Mouse (Mus musculus) cerebellum, adult 18-20 months (tissue): ENCODE data around the gene Mms22l.
"Not testable (repeated sequence)": the region's sequence is repeated elsewhere in the genome, so short reads cannot be mapped to it uniquely, and the experiment has no call there.

ENCODE experiments used
- DNase-seq, 2 experiments: peaks; one replicate each; pipeline ENCODE4 v3.0.0; 2021

Mms22l gene

DNA sequence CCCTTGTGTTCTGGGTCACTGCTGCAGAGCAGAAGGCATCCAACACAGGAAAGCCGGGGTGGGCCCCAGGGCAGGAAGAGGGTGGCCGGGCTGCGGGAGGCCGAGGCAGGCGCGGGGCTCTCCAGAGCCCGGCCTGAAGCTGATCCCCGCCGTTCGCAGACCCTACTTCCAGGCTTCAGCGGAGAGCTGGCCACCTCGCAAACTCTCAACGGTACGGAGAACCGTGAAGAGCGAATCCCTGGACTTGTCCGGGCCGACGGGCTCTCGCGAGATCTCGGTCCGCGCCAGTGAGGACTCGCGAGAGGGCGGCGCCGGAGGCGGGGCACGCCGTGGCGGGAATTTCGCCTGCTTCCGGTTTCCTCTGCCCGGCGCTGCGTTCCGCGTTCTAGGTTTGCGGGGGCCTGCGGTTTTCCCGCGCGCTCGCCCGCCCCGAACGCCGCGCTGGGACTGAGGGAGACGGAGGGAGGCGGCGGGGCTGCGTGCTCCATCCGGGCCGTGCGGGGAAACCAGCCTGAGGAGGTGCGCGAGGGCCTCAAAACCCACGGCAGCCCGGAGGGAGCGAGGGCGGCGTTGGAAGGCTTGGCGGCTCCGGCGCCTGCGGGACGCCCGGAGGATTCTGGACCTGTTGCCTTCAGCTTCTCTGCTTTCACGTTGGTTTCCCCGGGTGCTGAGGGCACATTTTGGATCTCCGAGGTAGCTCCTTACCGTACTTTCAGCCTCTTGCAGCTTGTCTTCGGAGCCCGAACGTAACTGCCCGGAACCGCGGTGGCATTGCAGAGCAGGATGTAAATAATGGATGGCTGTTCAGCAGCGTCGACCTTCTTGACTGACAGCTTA is at the start of gene Mms22l:
Gene Mms22l (plus strand): TSS at position 336 of the 837 bp plus-strand sequence.
- peak; percentile 91 for DNase-seq

DNA sequence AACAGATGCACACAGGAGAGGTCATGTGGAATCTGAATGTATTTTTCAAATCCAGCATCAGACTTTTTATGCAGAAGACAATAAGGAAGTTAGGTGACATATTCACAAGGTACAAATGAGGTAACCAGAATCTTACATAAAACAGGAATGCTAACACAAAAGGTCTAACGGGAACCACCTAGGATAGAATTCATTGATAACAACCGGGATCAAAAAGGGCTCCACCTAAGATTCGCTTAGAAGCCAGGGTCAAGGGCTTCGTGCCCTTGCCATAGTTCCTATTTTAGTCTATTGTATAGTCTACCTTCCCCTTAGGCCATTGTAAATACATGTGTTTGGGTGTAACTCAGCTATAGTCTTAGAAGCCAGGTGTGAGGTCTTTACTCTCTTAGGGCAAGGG is 12.2 kb upstream of the Mms22l start:
- DNase-seq = not testable (repeated sequence)

DNA sequence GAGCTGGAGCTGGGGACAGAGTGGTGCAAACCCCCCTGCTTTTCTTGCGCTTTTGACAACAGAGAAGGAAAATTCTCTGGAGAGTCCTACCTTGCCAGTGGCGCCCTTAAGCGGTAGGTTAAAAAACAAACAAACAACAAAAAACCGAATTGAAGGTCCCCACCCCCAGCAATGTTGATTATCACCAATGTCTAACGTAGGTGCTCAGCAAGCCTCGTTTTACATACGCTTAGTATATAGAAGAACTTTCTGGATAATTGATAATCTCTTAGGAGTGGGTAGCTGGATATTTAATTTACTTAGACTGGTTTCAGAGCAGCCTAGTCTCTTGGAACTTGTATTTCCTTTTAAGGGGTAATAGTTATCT is 685 bp downstream of the Mms22l start:
- DNase-seq = no peak

DNA sequence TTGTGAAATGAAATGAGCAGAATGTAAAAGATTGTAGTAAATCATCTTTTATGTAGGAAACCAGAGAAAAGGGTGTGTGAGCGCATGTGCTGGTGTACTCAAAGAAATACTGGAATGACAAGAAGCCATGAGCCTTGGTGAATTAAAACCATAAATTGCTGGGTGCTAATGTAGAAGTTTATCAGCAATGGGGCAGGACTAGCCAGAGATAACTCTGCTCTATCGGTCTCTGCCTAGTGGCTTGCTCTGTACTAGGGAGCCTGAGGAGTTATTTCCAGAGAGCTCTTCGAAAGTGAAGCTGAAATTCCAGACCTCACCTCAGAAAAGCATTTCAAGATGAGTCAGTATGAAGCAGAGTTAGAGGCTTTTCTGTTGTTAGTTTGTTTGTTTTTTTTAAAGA is 12.9 kb downstream of the Mms22l start:
- DNase-seq = no peak

DNA sequence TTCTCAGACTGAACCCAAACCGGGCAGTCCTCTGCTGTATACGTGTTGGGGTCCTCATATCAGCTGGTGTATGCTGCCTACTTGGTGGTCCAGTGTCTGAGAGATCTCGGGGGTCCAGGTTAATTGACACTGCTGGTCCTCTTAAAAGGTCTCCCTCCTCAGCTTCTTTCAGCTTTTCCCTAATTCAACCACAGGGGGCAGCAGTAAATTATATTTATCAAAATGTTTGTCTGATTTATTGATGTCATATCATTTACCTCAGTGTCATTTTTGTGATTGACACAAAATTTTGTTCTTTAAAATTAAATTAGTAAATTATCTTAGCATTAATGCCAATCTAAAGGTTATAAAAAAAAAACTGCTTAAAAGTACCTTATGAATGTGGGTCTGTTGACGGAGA is 40.7 kb downstream of the Mms22l start:
- DNase-seq = no peak

DNA sequence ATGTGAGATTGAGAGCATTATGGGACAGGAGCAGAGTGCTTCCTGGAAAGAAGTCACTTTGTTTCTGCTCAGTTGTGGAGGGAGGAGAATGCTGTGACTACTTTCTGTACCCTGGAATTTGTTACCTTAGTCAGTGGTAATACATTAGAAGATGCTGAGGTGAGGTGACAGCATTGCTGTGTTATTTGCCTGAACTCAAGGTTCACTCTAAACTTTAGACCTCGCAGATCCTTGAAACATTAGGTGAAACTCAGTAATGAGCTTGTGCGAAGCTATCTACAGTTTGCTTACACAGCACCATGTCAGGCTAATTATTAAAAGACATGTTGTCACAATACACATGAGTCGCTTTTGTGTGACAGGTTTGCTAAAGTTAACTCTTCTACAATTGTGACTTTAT is 47.2 kb downstream of the Mms22l start:
- no peak for DNase-seq

DNA sequence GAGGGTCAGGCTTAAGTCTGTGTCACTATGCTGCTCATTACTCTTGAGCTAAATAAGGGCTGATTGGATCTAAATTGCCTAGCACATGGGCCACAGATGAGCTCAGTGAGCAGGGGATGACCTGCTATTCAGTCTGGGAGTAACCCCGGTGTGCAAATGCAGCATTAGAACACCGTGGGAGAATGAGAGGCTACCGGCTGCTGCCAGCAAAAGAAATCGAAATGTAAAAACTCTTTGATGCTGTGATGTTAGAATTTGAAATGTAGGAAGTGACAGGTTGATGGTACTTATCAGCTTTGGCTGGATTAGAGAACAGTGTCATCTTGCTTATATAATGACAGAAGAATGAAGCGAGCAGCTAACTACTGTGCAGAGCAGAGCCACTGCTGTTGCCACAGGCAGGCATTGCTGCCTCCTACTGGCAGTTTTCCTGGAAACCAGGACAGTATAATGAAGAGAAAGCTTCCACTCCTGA is 48.5 kb downstream of the Mms22l start:
- DNase-seq = peak; percentile 59 to 71

DNA sequence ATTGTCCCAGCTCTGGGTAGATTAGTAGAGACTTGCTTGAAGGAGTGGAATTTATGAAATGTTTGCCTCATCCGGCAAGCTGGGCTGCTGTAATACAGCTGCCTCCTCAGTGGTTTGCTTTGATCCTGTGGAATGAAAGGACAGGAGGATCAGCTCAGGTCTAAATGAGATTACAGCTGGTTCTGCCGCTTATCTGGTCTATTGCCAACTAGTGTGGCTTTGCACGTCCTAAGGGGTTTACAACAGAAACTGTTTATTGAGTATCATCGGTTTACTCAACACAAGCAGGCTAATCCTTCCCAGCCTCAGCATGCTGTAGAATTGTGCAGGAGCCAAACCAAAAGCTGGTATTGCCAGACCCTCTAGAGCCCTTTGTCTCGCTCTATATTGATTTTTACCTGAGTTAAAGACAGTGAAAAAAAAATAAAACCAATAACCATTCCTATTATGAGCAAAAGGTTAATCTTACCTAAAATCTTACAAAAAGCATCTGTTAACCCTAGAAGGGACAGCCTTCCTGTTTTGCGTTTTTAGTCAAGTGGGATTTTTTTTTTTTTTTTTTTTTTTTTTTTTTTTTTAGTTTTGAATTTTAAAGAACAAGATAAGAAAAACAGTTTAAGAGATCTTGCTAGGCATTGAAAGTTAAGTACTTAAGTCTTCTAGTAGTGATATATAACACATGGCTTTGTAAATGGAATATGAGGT is 60.0 kb downstream of the Mms22l start:
- DNase-seq = no peak

DNA sequence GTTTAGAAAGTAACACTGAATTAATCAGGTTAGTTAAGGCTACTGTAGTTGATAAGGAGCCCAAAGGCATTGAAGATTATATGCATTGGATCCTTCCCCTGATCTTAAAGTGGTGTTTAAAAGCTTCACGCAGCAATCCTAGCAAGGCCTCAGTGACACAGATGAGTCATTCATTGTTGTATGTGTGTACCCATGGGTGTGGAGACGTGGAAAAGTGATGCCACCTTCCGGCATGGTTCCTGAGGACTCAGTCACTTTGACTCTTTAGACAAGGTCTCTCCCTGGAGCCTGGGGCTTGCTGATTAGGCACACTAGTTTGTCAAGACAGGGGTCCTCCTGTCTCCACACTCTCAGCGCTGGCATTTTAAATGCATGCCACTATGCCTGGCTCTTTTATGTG is 60.9 kb downstream of the Mms22l start:
- no peak for DNase-seq

DNA sequence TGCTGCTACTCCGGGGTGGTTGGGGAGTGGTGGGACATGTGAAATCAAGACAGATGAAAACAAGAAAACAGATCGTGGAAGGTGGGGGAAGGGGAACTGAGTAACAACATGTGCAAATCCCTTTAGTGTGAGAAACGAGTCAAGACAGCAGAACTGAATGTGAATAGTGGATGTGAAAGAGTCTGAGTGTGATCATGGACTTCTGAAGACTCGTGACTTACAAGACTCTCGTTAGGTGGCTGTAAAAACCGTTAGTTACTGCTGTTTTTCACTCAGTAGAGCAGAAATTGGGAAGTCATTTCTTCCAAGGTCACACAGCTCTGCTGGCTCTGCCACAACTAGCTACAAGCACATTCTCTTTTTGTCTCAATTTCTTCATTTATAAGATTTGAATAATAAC is 71.8 kb downstream of the Mms22l start:
- DNase-seq = no peak

DNA sequence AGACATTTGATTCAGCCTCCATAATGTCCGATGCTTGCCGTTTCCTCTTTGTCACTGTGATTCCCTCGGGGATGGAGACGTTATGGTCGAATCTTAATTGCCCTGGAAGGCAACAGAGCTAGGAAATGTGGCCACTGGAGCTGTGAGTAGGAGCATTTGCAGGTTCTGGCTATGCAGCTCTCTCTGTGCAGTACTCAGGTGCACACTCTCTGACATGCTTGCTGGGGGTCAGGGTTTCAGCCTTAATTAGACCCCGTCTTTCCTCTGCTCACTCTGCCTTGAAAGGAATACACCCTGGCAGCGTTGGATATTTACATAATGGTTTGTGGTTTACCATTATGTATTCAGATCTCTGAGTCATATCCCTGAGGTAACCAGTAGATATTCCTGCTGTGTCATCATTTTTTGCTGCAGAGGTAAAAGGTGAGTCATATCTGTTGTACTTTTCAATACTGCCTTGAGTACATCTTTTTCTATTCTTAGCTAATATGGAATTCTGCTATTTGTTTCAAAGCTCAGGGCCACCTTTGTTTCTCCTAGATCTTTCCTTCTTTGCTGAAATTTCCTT is 72.8 kb downstream of the Mms22l start:
- DNase-seq = no peak

DNA sequence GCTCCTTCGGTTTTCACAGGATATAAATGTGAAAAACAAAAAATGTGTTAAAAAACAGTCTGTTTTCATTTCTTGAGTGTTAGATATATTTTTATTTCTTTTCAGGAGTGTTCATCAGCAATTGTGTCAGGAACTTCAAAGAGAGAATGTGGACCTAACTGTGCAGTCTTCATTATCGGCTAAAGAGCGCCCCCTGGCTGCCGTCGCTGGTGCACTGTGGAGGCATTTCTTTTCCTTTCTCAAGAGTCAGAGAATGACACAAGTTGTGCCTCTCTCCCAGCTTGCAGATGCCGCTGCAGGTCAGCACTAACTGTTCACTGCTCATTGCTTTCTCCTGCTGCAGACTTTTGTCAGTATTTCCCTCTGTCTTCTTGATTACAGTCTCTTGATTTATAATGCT is 78.0 kb downstream of the Mms22l start:
- peak; percentile 66 to 80 for DNase-seq

DNA sequence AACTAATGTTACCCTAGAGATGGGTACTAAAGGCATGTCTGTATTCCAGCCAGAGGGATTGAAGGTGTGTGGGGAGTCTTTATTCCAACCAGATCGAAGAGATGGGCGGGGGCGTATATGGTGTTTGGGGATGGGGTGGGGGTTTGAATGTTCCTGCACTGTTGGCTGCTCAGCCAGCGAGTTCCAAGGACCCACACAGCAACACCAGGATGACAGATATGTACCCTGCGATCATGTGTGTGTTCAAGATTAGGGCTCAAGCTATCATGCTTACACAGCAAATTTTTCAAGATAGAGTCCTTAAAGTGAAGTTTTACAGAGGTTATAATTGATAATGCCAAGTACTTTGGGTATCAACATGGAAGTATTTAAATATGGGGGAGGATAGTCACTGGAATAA is 81.3 kb downstream of the Mms22l start:
- no peak for DNase-seq

DNA sequence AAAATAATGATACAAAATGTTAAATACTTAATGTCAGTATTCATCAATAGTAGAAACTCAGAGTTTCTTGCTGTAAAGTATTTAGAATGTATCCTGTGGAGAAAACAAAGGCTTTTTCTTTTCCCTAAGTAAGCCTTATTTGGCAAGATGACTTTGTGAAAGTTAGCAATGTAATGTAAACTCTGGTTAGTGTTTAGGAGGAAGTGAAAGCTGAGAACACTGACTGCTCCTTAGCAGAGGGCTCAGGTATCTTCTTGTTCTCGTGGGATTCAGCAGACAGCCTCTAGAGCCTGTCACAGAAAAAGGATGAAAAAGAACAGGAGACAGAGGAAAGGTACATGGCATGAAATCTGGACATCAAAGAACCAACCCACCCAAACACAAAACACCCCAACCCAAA is 86.0 kb downstream of the Mms22l start:
- no peak for DNase-seq

DNA sequence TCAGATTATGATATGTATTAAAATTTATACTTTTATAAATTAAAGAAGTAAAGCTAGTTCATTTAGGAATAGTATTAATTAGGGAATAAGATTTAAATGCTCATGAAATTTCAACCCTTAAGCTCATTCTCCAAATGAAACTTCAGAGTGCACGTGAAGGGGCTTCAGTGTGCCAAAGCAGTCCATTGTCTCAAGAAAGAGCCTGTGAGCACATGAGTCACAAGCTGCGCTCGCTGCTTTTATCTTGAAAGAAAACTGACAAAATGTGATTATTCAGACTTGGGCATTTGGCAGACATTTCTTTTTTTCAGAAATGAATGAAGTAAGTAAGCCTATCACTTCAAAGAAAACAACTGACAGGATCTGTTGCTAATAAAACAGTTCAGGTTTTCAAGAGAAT is 87.7 kb downstream of the Mms22l start:
- no peak for DNase-seq

DNA sequence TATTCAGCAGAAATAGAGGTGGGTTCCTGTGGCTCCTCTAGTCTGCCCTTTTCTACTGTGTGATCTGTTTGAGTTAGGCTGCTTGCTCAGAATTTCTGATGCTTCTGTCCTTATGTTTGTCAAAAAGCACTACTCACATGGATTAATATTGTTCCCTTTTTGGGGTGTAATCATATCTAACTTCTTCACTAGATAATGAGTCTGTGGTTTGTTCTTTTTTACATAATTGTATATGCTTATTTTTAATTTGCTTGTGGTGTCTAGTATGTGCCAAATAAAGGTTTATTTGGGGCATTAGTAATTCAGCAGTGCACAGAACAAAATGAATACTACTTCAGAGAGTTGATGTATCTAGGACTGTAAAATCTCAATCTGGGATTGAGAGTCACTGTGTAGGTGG is 98.6 kb downstream of the Mms22l start:
- DNase-seq = no peak

DNA sequence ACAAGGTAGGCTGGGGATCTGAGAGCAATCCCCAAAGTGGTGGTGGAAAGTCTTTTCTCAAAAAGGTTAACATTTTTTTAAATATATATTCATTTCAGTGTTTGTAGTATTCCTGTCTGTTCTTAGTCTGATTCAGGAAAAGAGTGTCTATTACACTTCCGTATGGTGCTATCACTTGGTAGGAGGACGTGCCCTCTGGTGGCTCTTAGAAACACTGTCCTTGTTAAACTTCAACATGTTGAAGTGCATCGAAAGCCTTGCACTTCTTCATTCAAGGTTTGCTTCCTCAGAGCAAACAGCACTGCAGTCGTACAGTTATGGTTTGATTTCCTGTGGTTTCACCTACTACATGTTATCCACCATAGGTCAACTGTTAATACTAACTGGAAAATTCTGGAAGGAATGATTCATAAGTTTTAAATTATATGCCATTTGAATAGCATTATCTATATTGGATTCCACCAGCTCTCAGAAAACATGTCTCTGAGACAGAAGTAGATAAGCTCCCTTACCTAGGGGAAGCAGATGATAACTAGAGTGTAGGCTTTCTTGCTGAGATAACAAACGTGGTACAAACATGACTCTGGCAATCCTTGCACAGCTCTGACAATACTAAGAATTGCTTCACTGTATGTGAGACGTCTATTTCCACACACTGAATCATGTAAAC is 100.8 kb downstream of the Mms22l start:
- no peak for DNase-seq

DNA sequence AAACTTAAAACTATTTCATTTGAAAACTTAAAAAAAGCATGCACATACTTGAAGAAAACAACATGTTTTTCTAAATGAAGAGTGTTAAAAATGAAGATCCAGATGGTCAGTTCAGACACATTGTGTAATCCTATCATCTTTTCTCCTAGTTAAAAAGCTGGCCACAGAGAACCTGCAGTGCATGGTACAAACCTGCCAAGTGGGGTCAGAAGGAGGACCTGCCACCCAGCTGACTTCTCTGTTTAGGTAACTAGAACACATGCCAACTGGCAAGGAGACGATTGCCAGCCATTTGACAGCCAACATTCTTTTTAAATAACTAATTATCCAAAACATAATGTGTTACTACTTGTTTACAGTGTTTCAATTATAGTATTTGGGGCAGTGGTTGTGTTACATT is 102.4 kb downstream of the Mms22l start:
- DNase-seq = no peak

DNA sequence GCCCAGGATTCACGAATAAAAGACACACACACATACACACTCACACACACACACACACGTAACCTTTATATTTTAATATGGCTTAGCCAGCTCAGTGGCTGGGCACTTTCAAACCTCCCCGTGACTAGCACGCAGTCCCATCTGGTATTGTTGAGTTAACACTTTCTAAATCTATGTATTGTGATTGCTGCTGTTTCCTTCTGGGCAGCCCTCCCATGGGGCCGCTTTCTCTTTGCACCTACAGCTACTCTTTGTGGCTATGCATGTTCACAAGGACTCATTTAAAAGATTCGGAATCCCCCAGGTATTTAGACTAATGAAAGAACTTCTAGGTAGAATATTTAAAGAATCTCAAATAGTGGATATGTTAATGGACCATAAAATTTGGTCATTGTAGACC is 105.5 kb downstream of the Mms22l start:
- no peak for DNase-seq

DNA sequence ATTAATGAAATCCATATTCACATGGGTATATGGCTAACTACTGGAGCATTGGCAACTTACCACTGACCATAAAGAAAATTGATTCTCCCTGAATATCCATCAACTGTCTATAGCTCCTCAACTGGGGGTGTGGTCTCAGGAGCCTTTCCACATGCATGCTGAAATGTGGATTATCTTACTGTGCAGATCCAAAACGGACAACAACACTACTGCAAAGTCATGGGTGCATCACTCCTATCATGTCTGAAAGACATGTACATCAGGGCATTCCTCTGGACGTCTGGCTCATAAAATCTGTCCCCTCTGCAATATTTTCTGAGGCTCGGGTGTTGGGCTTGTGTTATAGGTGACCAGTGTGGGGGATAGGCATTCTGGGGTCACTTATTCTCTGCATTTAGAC is 112.8 kb downstream of the Mms22l start:
- DNase-seq = no peak

DNA sequence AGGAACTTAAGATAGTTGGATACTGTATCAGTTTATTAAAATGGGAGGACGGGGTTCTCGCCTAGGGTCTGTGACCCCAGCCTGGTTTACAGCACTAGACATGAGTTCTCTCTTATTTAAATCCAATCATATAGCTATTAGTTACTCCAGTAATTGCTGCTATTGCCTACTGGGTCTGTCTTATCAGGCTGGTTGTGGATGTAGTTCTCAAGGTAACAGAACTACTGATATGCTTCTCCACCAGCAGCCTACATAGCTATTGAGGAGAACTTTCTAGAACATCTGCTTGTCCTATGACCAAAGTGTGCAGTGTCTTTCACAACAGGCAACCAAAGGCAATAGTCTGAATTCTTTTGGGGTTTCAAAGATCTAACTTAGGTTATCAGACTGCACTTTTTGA is 113.3 kb downstream of the Mms22l start:
- no peak for DNase-seq

DNA sequence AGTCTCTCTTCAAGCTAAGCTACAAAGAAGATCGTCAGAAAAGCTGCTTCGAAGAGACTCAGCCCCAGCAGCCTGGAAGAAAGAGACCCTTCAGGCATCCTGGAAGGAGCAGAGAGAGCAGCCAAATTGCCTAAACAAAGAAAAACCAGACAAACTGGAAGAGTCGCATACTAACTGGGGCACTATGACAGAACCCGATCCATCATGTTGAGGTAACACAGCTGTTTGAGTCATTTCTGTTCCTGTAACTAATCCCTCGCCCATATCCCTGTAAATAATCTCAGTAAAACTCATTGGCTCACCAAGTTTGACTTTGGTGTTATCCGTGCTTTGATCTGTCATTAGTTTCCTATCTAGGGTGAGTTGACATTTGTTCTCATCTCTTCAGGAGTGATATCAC is 123.8 kb downstream of the Mms22l start:
- DNase-seq = no peak

DNA sequence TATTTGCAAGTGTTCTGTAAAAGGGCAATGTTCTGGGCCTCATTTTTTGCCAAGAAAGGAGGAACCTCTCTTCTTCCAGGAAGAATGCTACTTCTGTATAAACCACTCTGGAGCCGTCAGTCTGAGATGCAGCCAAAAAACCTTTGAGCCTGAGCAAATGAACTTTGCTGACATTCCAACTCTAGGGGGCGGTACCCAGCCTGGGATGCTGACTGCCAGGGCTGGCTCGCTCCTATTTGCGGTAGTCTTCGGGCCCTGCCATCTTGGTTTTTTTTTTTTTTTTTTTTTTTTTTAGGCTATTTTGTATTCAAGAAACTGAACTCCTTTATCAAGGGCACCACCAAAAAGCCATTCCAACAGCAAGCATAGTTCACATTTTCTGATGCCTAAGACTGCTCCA is 124.2 kb downstream of the Mms22l start:
- DNase-seq = no peak
